Mouse (Mus musculus) cerebellum, postnatal 36 days (tissue): ENCODE measurements at regions not wholly inside any gene's neighbourhood (a gene's known extent, or its start where the extent isn't known, plus 50 kb on each side); places are given as distances from the start of the nearest gene placed in this dataset.
A peak's percentile ranks its signal among the peaks of the same experiment; 100 is the strongest.

ENCODE experiments used
- DNase-seq, 2 experiments: peaks; one replicate each; pipeline ENCODE4 v3.0.0; 2021 to 2022; ENCODE audit warnings: mixed read lengths in 2 of 2

GRCm38 (mm10) chr7:136120930-136121329 lies 404.8 kb upstream of the Mki67 start:
- DNase-seq: no peak

GRCm38 (mm10) chr7:136121406-136121805 lies 405.2 kb upstream of the Mki67 start:
- no peak for DNase-seq

- no peak for DNase-seq
These were observed 408.6 kb upstream of the Mki67 start for GRCm38 (mm10) chr7:136124786-136125185.

GRCm38 (mm10) chr7:136126393-136126792 lies 410.2 kb upstream of the Mki67 start:
- no peak for DNase-seq

- DNase-seq: peak in 1 of 2 experiments; percentile 6
These were observed 411.4 kb upstream of the Mki67 start for GRCm38 (mm10) chr7:136127576-136127975.

GRCm38 (mm10) chr7:136129721-136130123 lies 413.6 kb upstream of the Mki67 start:
- peak in 1 of 2 experiments; percentile 6 for DNase-seq

- no peak for DNase-seq
These were observed 414.6 kb upstream of the Mki67 start for GRCm38 (mm10) chr7:136130666-136131239.

- DNase-seq: no peak
These were observed 416.8 kb upstream of the Mki67 start for GRCm38 (mm10) chr7:136132976-136133375.

GRCm38 (mm10) chr7:136136666-136137065 lies 420.5 kb upstream of the Mki67 start:
- DNase-seq: no peak

- DNase-seq: no peak
These were observed 421.2 kb upstream of the Mki67 start for GRCm38 (mm10) chr7:136137341-136137740.

GRCm38 (mm10) chr7:136137831-136138602 lies 421.9 kb upstream of the Mki67 start:
- no peak for DNase-seq

- no peak for DNase-seq
These were observed 426.7 kb upstream of the Mki67 start for GRCm38 (mm10) chr7:136142832-136143231.

GRCm38 (mm10) chr7:136150196-136150595 lies 434.0 kb upstream of the Mki67 start:
- no peak for DNase-seq

- no peak for DNase-seq
These were observed 435.3 kb upstream of the Mki67 start for GRCm38 (mm10) chr7:136151301-136151930.

GRCm38 (mm10) chr7:136152470-136152869 lies 436.3 kb upstream of the Mki67 start:
- peak; percentile 6 to 24 for DNase-seq

GRCm38 (mm10) chr7:136153621-136154020 lies 437.5 kb upstream of the Mki67 start:
- DNase-seq: no peak

- no peak for DNase-seq
These were observed 443.0 kb upstream of the Mki67 start for GRCm38 (mm10) chr7:136159136-136159535.

GRCm38 (mm10) chr7:136161526-136161925 lies 445.4 kb upstream of the Mki67 start:
- no peak for DNase-seq

- DNase-seq: no peak
These were observed 448.7 kb upstream of the Mki67 start for GRCm38 (mm10) chr7:136164834-136165233.

GRCm38 (mm10) chr7:136169261-136169660 lies 453.1 kb upstream of the Mki67 start:
- no peak for DNase-seq

- DNase-seq: no peak
These were observed 460.2 kb upstream of the Mki67 start for GRCm38 (mm10) chr7:136176373-136176772.

GRCm38 (mm10) chr7:136180996-136181395 lies 464.8 kb upstream of the Mki67 start:
- no peak for DNase-seq

GRCm38 (mm10) chr7:136182101-136182500 lies 465.9 kb upstream of the Mki67 start:
- no peak for DNase-seq
